Mouse (Mus musculus): Measurements from ENCODE around the gene Psmd9. TPM values are rescaled to one million over a fixed set of nuclear protein-coding genes. Genes with fewer than 3 reads are reported as not detected.

Psmd9 gene
- polyA plus RNA-seq, 1 experiment from 2014 or later, result 57.2 TPM

- Histone ChIP-seq H3K4me2 (peak overlapping the region; percentile 83), H3K36me3 (no peaks in the 10 kb centered on the region), H3K27ac (replicated peaks) (no peak overlapping the region), H3K27me3 (replicated peaks) (no peaks in the 10 kb centered on the region), H3K9me3 (no peaks in the 10 kb centered on the region), H3K4me1 (peaks cover 17% of the 10 kb centered on the region), H3K4me3 (peak overlapping the region; percentile 86), H3K9ac (peak overlapping the region; percentile 94)
- WGBS, result 85% methylated on average over 6 of the region's 6 CpGs
- no peak for ATAC-seq (ENCODE audit: extremely low read depth, insufficient number of reproducible peaks, low FRiP score, low TSS enrichment)
These were observed 60.1 kb downstream of the Psmd9 start for GRCm38 (mm10) chr5:123229296-123229695.

- Histone ChIP-seq H3K9ac (no peak overlapping the region), H3K4me1 (peaks cover 28% of the 10 kb centered on the region), H3K9me3 (no peaks in the 10 kb centered on the region), H3K36me3 (peaks cover 22% of the 10 kb centered on the region; the same call in 1 of the 2 replicates), H3K27ac (replicated peaks) (no peak overlapping the region), H3K4me2 (no peak overlapping the region), H3K27me3 (replicated peaks) (no peaks in the 10 kb centered on the region), H3K4me3 (no peak overlapping the region)
- 82% methylated on average over 2 of the region's 2 CpGs for WGBS
- no peak for ATAC-seq (ENCODE audit: extremely low read depth, insufficient number of reproducible peaks, low FRiP score, low TSS enrichment)
These were observed 63.0 kb downstream of the Psmd9 start for GRCm38 (mm10) chr5:123232180-123232579.

GRCm38 (mm10) chr5:123235731-123236130 is 66.5 kb downstream of the Psmd9 start:
- Histone ChIP-seq H3K27me3 (replicated peaks) (no peaks in the 10 kb centered on the region), H3K9me3 (no peaks in the 10 kb centered on the region), H3K4me1 (peaks cover 18% of the 10 kb centered on the region), H3K36me3 (peaks cover 56% of the 10 kb centered on the region), H3K4me3 (no peak overlapping the region), H3K9ac (no peak overlapping the region), H3K4me2 (no peak overlapping the region), H3K27ac (replicated peaks) (0 out of 2 replicates have a peak overlapping the region, but pooled peaks have one; percentile 12)
- 32% methylated on average over 2 of the region's 2 CpGs for WGBS
- no peak for ATAC-seq (ENCODE audit: extremely low read depth, insufficient number of reproducible peaks, low FRiP score, low TSS enrichment)

- H3K4me3 ChIP-seq, result no peak overlapping the region
- 84% methylated on average over 9 of the region's 9 CpGs for WGBS
- H3K9ac ChIP-seq, result no peak overlapping the region
- no peak overlapping the region for H3K4me2 ChIP-seq
- no peaks in the 10 kb centered on the region for H3K9me3 ChIP-seq
- H3K27ac ChIP-seq (replicated peaks), result no peak overlapping the region
- no peaks in the 10 kb centered on the region for H3K27me3 ChIP-seq (replicated peaks)
- peaks cover 18% of the 10 kb centered on the region for H3K4me1 ChIP-seq
- ATAC-seq (ENCODE audit: extremely low read depth, insufficient number of reproducible peaks, low FRiP score, low TSS enrichment), result no peak
- peaks cover 63% of the 10 kb centered on the region for H3K36me3 ChIP-seq
These were observed 67.2 kb downstream of the Psmd9 start for GRCm38 (mm10) chr5:123236426-123236825.

GRCm38 (mm10) chr5:123239501-123239900 is 70.3 kb downstream of the Psmd9 start:
- H3K27ac ChIP-seq (replicated peaks), result no peak overlapping the region
- H3K27me3 ChIP-seq (replicated peaks), result no peaks in the 10 kb centered on the region
- H3K9me3 ChIP-seq, result no peaks in the 10 kb centered on the region
- H3K4me1 ChIP-seq, result peaks cover 11% of the 10 kb centered on the region
- H3K4me3 ChIP-seq, result no peak overlapping the region
- no peak overlapping the region for H3K9ac ChIP-seq
- ATAC-seq (ENCODE audit: extremely low read depth, insufficient number of reproducible peaks, low FRiP score, low TSS enrichment), result no peak
- H3K4me2 ChIP-seq, result no peak overlapping the region
- peaks cover 89% of the 10 kb centered on the region for H3K36me3 ChIP-seq
- WGBS, result 87% methylated on average over 11 of the region's 11 CpGs

- no peaks in the 10 kb centered on the region for H3K9me3 ChIP-seq
- H3K4me3 ChIP-seq, result no peak overlapping the region
- no peak overlapping the region for H3K4me2 ChIP-seq
- WGBS, result 24% methylated on average over 4 of the region's 4 CpGs
- no peak for ATAC-seq (ENCODE audit: extremely low read depth, insufficient number of reproducible peaks, low FRiP score, low TSS enrichment)
- no peaks in the 10 kb centered on the region for H3K27me3 ChIP-seq (replicated peaks)
- no peak overlapping the region for H3K9ac ChIP-seq
- peaks cover 62% of the 10 kb centered on the region for H3K36me3 ChIP-seq
- no peaks in the 10 kb centered on the region for H3K4me1 ChIP-seq
- no peak overlapping the region for H3K27ac ChIP-seq (replicated peaks)
These were observed 76.3 kb downstream of the Psmd9 start for GRCm38 (mm10) chr5:123245518-123245917.

GRCm38 (mm10) chr5:123251390-123251789 is 82.2 kb downstream of the Psmd9 start:
- Histone ChIP-seq H3K4me1 (peaks cover 6% of the 10 kb centered on the region), H3K9ac (0 out of 2 replicates have a peak overlapping the region, but pooled peaks have one; percentile 50), H3K27me3 (replicated peaks) (peaks cover 11% of the 10 kb centered on the region; the same call in 1 of the 2 replicates), H3K4me2 (peak overlapping the region; percentile 67), H3K4me3 (no peak overlapping the region), H3K36me3 (peaks cover 18% of the 10 kb centered on the region), H3K27ac (replicated peaks) (no peak overlapping the region), H3K9me3 (no peaks in the 10 kb centered on the region)
- ATAC-seq (ENCODE audit: extremely low read depth, insufficient number of reproducible peaks, low FRiP score, low TSS enrichment), result no peak
- WGBS, result 65% methylated on average over 8 of the region's 8 CpGs

- Histone ChIP-seq H3K27me3 (replicated peaks) (peaks cover 11% of the 10 kb centered on the region; the same call in 1 of the 2 replicates), H3K4me1 (peaks cover 6% of the 10 kb centered on the region), H3K9me3 (no peaks in the 10 kb centered on the region), H3K4me2 (peak within 1 kb of the TSS; percentile 67), H3K36me3 (peaks cover 18% of the 10 kb centered on the region), H3K27ac (replicated peaks) (no peak within 1 kb of the TSS), H3K4me3 (peak within 1 kb of the TSS; percentile 39), H3K9ac (0 out of 2 replicates have a peak within 1 kb of the TSS, but pooled peaks have one; percentile 50)
- ATAC-seq (ENCODE audit: extremely low read depth, insufficient number of reproducible peaks, low FRiP score, low TSS enrichment), result no peak
- 2% methylated on average over 18 of the region's 18 CpGs for WGBS
These were observed 82.6 kb downstream of the Psmd9 start, which contains the start of gene Wdr66 for GRCm38 (mm10) chr5:123251834-123252233. TSS of gene Wdr66 (plus strand) at chr5:123252102.

- H3K4me1 ChIP-seq, result peaks cover 7% of the 10 kb centered on the region
- no peak for ATAC-seq (ENCODE audit: extremely low read depth, insufficient number of reproducible peaks, low FRiP score, low TSS enrichment)
- H3K4me3 ChIP-seq, result peak overlapping the region; percentile 34
- peak overlapping the region; percentile 63 for H3K4me2 ChIP-seq
- H3K36me3 ChIP-seq, result no peaks in the 10 kb centered on the region
- 25% methylated on average over 23 of the region's 23 CpGs for WGBS
- H3K9ac ChIP-seq, result peak overlapping the region; percentile 62
- H3K9me3 ChIP-seq, result no peaks in the 10 kb centered on the region
- peaks cover 11% of the 10 kb centered on the region; the same call in 1 of the 2 replicates for H3K27me3 ChIP-seq (replicated peaks)
- no peak overlapping the region; the same call in 1 of the 2 replicates for H3K27ac ChIP-seq (replicated peaks)
These were observed 87.9 kb downstream of the Psmd9 start for GRCm38 (mm10) chr5:123256841-123257755.

GRCm38 (mm10) chr5:123258990-123259389 is 89.8 kb downstream of the Psmd9 start:
- H3K36me3 ChIP-seq, result no peaks in the 10 kb centered on the region
- H3K4me3 ChIP-seq, result no peak overlapping the region
- H3K4me1 ChIP-seq, result peaks cover 5% of the 10 kb centered on the region
- no peak overlapping the region for H3K9ac ChIP-seq
- no peak overlapping the region for H3K27ac ChIP-seq (replicated peaks)
- 49% methylated on average over 5 of the region's 5 CpGs for WGBS
- no peaks in the 10 kb centered on the region; the same call in 1 of the 2 replicates for H3K27me3 ChIP-seq (replicated peaks)
- H3K4me2 ChIP-seq, result no peak overlapping the region
- H3K9me3 ChIP-seq, result no peaks in the 10 kb centered on the region
- ATAC-seq (ENCODE audit: extremely low read depth, insufficient number of reproducible peaks, low FRiP score, low TSS enrichment), result no peak

- Histone ChIP-seq H3K4me2 (no peak overlapping the region), H3K9me3 (no peaks in the 10 kb centered on the region), H3K27ac (replicated peaks) (no peak overlapping the region), H3K4me3 (no peak overlapping the region), H3K27me3 (replicated peaks) (no peaks in the 10 kb centered on the region; the same call in 1 of the 2 replicates), H3K36me3 (no peaks in the 10 kb centered on the region), H3K4me1 (peaks cover 5% of the 10 kb centered on the region), H3K9ac (no peak overlapping the region)
- no peak for ATAC-seq (ENCODE audit: extremely low read depth, insufficient number of reproducible peaks, low FRiP score, low TSS enrichment)
- WGBS, result 80% methylated on average over 8 of the region's 8 CpGs
These were observed 91.5 kb downstream of the Psmd9 start for GRCm38 (mm10) chr5:123260698-123261097.

Measured in heart, embryonic 13.5 days (tissue).